Mouse (Mus musculus): ENCODE results near the gene Snapc3.
"Not testable (repeated sequence)": the region's sequence is repeated elsewhere in the genome, so short reads cannot be mapped to it uniquely, and the experiment has no call there.

Gene Snapc3

DNA sequence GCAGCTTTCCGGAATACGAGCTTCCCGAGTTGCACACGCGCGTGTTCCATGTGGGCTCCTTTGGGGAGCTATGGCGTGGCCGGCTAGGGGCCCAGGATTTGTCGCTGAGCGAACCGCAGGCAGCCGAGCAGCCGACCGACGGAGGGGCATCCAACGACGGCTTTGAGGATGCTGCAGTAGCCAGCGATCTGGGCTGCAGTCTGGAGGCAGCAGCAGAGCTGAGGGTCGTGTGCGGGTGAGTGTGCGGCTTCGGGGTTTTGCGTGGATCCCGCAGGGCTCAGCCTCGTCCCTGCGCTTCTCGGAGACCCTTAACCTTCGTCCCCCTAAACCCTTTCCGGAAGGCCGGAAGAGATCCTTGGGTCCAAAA lies 279 bp downstream of the Snapc3 start:
- DNase-seq (ENCODE audit: low read depth, low spot score) = no peak

DNA sequence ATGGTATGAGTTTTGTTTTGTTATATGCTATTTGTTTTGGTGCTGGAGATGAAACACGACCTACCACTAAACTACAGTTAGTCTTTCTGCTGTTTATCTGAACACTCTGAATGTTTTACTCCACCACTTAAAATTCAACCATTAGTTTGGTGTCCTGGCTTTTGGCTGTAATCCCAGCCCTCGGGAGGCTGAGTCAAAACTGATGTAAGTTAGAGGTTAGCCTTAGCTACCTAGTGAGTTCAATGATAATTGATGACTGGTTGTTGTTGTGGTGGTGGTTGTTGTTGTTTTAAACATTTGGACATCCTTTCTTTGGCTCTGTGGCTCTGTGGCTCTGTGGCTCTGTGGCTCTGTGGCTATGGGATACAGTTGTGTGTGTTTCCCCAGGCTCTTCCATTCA lies 1.3 kb downstream of the Snapc3 start:
- no peak for DNase-seq (ENCODE audit: low read depth, low spot score)

DNA sequence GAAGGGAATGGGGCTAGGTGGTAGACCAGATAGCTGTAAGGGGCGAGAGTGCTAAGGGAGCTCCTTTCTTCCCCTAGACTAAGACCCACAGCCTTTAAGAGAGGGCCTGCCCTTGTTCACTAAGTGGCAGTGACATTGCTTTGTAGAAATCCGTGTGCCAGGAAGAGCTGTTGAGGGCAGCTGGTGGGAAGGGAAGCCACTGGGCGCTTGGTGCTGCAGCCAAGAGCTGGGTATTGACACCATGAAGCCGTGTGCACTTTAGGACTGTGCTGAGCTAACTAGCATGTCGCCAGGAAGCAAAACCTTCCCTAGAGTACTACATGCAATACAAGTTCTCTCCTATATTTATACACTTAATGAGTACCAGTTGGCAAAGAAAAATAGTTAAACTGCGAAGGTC lies 6.1 kb downstream of the Snapc3 start:
- DNase-seq (ENCODE audit: low read depth, low spot score) = no peak

DNA sequence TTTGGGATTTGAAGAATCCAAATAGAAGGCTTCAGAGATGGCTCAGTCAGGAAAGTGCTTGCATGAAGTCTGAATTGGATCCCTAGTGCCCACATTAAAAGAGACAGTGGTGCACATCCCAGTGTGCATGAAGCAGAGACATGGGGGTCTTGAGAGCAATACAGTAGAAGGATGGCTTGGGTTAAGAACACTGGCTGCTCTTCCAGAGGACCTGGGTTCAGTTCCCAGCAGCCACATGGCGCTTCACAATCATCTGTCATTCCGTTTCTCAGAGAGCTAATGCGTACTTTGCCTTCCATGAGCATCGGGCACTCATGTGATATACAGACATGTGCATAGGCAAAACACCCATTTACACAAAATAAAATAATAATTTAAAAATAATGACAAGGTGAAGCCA lies 7.6 kb downstream of the Snapc3 start:
- DNase-seq (ENCODE audit: low read depth, low spot score) = no peak

DNA sequence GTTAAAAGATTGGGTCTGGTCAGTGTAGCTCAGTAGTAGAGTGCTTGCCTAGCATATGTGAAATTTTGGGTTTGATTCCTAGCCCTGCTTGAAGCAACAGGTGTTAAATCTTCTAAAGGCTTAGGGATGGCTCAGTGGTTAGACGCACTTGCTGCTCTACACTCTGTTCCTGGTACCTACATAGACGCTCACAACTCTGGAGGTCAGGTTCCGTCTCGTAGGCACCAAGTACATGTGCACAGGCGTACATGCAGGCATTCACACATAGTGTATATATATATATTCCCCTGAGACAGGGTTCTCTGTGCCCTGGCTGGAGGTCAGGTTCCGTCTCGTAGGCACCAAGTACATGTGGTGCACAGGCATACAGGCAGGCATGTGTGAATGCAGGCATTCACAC lies 9.6 kb downstream of the Snapc3 start:
- no peak for DNase-seq (ENCODE audit: low read depth, low spot score)

DNA sequence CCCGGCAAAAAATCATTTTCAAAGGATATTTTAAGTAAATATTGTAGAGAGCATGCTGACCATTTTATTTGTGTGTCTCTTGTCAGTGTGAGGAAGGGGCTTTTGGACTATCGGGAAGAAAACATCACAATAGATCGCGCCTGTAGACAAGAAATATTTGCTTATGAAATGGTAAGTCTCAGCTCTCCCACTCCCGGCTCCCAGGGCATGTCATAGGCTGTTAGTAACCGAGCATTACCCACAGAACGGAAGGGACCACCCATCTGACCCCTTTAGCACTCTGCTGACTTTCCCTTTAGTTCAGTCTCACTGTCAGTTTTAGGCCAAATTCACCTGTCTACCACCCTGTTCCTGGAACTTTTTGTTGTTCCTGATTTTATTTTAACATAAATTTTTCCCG lies 10.2 kb downstream of the Snapc3 start:
- DNase-seq (ENCODE audit: low read depth, low spot score) = no peak

DNA sequence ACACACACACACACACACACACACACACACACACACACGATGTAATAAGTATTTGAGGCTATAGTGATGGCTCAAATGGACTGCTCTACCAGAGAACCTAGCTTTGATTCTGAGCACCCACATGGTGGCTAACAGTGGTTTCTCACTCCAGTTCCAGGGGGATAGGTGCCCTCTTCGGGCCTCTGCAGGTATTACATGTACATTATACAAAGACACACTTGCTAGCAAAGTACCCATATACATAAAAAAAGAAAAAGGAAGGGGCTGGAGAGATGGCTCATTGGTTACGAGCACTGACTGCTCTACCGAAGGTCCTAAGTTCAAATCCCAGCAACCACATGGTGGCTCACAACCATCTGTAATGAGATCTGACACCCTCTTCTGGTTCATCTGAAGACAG lies 11.3 kb downstream of the Snapc3 start:
- DNase-seq (ENCODE audit: low read depth, low spot score) = peak; percentile 91

DNA sequence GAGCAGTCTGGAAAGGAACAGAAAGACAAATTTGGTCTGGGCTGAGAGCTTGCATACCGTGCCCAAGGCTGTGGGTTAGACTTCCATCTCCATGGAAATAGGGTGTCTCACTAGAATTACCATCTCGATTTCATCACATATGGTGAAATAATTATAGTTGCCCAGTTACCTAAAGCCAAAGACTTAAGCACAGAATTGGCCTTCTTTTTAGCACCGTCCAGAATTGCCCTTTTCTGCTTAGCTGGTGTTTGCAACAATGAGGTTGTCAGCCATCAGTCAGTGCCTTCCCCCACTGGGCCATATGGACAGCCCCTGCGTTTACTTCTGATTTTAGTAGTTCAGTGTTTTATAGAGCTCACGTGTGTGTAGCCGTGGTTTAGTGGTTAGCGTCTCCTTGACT lies 14.4 kb downstream of the Snapc3 start:
- no peak for DNase-seq (ENCODE audit: low read depth, low spot score)

DNA sequence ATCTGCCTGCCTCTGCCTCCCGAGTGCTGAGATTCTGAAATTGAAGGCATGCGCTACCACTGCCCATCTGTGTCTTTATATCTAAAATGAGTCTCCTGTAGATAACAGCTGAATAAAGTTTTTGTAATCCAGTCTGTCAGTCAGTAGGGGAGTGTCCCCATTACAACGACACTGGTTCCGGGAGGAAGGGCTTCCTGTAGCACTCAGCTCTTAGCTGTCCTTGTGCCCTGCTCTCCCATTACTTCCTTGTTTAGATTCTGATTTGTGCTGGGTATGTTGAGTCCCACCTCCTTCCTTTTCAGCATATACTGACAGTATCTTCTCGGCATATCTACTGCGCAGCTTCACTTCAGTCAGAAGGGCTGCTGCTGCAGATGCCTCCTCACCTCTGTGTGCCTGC lies 15.4 kb downstream of the Snapc3 start:
- DNase-seq (ENCODE audit: low read depth, low spot score) = peak; percentile 21

DNA sequence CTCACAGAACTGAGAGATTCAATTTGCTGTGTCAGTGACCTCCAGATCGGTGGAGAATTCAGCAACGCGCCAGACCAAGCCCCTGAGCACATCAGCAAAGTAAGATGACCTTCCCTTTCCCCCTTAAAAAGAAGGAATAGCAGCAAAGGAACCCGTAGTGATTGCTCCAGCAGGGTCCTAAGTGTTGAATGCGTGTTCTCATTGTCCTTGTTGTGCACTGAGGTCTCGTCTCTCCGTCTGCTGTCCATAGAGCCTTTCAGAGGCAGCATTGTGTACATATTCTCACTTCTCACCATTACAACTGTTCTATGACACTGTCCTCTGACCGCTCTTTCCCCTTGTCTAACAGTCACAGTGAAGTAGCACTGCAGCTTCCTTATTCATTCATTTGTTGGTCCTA lies 18.9 kb downstream of the Snapc3 start:
- peak; percentile 51 for DNase-seq (ENCODE audit: low read depth, low spot score)

DNA sequence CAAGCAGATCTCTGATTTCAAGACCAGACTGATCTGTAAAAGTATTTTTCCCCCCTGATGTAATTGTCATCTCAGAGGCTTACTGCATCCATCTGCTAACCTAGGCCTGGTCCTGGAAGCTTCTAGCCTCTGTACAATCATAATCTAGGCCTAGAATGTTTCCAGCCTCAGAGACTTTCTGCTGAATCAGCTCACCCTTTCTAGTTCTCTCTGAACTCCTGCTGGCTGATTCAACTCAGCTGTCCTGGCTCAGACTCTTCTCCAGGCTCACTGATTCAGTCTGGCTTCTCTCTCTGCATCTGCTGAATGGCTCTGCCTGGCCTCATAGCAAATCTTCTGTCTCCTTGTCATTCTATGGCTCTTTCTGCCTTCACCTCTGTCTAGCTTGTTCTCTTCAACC lies 20.6 kb downstream of the Snapc3 start:
- DNase-seq (ENCODE audit: low read depth, low spot score) = no peak

DNA sequence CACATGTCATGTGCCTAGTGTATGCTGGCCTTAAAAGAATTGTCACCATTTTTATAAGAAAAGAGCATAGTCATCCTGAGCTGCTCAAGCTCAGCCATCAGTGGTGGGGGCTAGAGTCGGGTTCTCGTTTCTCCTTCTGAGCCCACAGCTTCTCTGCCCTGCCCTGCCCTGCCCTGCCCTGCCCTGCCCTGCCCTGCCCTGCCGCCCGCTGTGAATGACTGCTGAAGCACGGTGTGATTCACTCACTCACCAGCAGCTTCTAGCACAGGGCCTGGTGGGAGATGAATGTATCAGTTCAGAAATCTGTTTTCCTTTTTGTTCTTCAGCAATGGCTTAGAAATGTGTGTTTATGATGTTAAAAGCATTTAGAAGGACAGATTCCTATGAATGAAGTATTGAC lies 21.5 kb downstream of the Snapc3 start:
- DNase-seq (ENCODE audit: low read depth, low spot score) = peak; percentile 79

DNA sequence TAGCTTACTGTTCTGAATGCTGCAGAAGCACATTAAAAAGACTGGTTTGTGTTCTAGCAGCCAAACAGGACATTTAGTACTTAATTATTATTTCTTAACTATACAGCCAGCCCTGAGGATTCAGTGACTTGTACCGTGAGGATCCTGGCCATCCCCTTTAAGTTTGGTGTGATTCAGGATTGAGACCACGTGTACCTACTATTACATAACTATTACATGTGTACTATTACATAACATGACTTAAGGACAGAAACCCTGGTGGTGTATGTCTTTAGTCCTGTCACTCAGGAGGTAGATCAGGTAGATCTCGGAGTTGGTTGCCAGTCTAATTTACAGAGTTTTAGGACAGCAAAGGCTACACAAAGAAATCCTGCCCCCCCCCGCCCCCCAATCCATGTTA lies 23.5 kb downstream of the Snapc3 start:
- DNase-seq (ENCODE audit: low read depth, low spot score) = no peak

DNA sequence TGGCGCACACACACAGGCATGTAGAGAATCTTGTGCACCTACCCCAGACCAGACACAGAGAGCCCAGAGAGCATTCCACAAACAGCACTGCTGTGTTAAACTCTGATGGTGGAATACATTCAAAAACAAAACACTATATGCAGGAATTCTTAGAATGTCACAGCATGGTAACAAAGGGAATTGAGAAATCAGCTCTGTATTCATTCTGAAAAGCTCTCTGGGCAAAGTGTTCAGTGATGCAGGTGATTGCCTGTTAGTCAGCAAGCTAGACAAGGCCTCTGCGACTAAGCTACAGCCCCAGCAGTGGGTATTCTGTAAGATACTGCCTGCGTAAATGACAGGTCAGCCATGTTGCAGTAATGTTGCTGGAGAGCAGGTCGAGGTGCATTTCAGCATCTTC lies 33.3 kb downstream of the Snapc3 start:
- DNase-seq (ENCODE audit: low read depth, low spot score) = peak; percentile 61

DNA sequence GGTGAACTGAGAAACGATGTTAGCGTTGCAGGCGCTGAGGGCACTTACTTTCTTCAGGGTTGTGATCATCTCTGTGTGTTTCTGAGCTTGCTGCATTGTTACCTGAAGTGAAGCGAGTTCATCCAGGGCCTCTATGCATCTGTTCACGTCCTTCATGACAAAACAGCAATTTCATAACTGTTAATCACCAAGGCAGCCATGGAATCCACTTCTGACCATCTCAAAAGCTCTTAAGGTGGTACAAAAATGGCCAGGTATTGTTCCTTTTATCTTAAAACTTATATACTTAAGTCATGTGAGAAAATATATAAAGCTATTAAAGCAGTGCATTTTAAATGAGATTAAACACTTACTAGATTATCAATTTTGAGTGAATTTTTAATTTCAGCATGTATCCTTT lies 42.6 kb downstream of the Snapc3 start:
- no peak for DNase-seq (ENCODE audit: low read depth, low spot score)

DNA sequence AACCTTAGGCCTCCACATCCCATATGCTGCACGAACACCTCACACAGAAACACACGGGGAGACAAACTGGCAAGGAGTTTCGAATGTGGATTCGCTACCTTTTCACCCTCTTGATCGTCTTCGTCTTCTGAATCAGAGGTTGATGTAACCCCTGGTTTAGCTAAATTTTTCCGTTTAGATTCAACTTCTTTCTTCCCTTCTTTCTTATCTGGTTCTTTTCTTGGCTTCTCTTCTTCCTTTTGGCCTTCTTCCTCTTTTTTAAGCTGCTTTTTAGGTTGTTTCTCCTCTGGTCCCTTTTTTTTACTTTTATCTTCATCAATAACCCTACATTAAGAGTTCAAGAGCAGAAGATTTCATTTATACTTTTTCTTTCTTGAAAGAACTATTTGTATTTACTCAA lies 47.3 kb downstream of the Snapc3 start:
- DNase-seq (ENCODE audit: low read depth, low spot score) = no peak

DNA sequence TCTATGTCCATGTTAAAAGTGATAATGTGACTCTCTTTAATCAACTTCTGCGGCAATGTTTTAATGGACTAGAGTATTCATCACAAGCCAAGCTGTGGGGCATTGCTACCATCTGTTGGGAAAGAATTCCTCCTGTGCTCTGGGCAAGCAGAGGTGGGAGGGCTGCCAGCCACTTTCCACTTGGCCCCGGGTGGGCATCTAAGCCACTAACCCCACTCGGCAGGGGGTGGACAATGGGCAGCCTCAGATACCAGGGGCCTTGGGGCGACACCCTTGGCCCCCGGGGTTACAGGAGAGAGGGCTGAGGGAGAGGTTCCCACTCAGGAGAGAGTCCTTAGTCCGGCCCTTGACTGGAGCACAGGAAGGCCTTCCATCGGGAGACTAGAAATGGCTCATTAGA lies 50.1 kb downstream of the Snapc3 start:
- no peak for DNase-seq (ENCODE audit: low read depth, low spot score)

DNA sequence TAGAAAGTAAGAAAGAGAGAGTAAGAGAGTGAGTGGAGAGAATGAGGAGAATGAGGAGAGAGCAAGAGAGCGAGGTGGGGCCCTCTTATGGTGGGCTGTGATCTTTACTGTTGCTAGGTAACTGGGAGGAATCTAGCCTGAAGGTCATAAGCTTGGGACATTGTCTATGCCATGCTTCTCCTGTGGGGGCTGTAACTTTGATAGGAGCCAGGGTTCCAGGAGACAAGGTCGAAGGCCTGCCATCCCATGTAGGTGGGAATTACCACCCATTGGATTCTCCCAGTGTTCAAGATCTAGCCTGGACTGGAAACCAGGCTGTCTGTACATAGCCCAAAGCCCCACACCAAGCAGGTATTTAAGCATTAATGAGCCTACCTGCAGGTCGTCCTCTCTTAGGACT lies 50.7 kb downstream of the Snapc3 start:
- DNase-seq (ENCODE audit: low read depth, low spot score) = peak; percentile 46

DNA sequence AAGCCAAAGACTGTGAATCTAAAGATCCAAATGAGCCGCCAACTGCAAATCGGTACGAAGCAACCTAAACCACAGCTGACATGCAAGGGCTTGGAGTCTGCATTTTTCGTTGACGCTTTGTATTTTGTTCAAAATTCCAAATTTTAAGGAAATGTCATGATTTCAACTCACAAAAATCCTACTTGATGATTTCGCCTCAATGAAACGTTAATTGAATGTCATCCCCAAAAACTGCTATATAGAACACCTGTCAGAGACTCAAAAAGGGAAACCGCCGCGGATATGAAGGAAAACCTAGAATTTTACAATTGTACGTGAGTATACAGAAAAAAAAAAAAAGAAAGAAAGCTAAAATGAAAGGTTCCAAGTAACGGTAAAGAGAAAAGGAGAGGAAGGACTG lies 67.7 kb downstream of the Snapc3 start:
- DNase-seq (ENCODE audit: low read depth, low spot score) = no peak

DNA sequence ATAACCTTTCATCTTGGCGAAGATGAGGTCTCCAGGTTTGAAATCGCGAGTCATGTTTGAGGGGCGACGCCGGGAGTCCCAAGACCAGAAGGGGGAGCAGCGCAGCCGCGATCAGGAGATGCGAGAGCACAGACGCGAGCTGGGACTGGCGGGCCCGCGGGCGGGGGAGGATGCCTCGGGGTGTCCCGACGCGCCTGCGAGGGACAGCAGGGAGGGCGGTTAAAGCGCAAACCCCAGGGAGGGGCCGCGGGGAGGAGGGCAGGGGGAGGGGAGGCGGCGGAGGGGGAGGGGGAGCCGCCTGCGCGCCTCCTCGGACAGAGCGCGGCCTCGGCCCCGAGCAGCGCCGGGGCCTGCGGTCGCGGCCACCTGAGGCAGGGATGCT lies 68.2 kb downstream of the Snapc3 start:
- peak; percentile 92 for DNase-seq (ENCODE audit: low read depth, low spot score)

DNA sequence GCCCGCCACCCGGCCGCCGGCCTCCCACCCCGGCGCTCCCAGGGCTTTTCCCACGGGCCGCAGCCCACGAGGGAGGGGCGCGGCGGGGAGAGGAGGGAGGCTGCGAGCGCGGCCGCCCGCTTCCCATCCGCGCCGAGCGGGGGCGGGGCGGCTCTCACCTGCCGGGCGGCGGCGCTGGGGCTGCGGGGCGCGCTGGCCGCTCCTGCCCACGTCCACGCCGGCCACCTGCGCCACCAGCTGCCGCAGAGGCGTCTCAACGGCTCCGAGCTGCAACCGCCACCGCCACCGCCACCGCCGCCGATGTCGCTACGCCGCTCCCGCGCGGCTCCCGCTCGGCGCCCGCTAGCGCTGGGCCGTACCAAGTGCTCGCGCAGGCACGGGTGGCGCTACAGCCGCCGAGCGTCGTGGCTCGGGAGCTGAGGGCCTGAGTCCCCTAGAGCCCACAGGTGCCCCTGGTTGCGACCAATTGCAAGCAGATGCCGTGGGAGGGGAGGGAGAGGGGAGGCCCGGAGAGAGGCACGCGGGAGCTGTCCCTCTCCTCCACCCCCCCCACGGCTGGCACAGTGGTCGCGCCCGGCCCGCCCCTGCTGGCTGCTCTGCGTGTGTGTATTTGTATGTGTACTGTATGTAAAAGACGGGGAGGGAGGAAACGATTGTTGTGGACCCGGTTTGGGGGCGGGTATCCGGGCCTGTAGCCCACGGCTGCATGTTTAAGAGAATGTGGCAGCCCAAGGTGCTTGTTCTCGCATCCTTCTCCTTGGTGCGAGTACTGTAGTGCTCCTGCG lies 68.8 kb downstream of the Snapc3 start, which contains the start of gene Psip1:
Psip1 (minus strand) TSS at position 343 of the 785 bp plus-strand sequence.
- DNase-seq (ENCODE audit: low read depth, low spot score) = peak; percentile 95

DNA sequence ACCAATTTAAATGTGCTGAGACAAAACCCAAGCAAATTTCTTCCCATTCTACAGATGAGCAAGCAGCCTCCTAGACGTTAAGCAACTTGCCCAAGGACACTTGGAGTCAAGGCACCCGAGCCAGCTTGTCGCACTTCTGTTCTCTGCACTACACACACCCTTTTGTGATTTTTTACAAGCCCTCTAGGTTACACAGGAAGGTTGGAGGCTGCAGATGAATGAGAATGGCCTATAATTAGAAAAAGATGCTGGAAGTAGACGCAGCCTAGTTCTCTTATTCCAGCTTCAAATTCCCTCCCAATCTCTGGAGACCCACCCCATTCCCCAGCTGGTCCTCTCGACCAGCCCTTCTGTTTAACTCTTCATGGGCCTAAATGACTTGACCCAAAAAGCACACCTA lies 71.6 kb downstream of the Snapc3 start:
- peak; percentile 40 for DNase-seq (ENCODE audit: low read depth, low spot score)

DNA sequence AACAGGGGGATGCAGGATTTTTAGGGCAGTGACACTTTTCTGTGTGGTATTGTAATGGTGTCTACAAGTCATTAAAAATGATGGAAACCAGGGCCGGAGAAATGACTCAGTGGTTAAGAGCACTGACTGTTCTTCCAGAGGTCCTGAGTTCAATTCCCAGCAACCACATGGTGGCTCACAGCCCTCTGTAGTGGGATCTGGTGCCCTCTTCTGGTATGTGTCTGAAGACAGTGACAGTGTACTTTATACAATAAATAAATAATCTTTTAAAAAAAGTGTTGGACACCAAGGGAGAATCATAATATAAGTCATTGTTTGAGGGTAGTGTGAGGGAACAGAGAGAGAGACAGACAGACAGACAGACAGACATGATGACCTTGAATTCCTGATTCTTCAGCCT lies 75.6 kb downstream of the Snapc3 start:
- DNase-seq (ENCODE audit: low read depth, low spot score) = no peak

DNA sequence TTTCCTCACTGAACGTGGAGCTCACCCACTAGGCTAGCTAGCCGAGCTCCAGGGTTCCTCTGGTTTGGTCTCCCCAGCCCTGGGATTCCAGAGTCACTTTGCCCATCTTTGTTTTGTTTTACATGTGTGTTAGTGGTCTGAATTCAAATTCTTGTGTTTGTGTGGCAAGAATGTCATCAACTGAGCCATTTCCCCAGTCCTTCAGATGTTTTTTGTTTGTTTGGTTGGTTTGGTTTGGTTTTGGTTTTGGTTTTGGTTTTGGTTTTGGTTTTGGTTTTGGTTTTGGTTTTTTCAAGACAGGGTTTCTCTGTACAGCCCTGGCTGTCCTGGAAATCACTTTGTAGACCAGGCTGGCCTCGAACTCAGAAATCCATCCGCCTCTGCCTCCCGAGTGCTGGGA lies 79.5 kb downstream of the Snapc3 start:
- not testable (repeated sequence) for DNase-seq (ENCODE audit: low read depth, low spot score)
